Mouse (Mus musculus): ENCODE data around the gene Trappc6a.
A peak's percentile ranks its signal among the peaks of the same experiment; 100 is the strongest.
"Not testable (repeated sequence)": the region's sequence is repeated elsewhere in the genome, so short reads cannot be mapped to it uniquely, and the experiment has no call there.

The Trappc6a gene

GRCm38 (mm10) chr7:19491731-19492130 lies 16.5 kb upstream of the Trappc6a start:
- peak; percentile 80 to 89 for DNase-seq

GRCm38 (mm10) chr7:19494751-19495474 lies 13.3 kb upstream of the Trappc6a start:
- DNase-seq, result no peak

GRCm38 (mm10) chr7:19495521-19496213 lies 12.5 kb upstream of the Trappc6a start:
- peak in 1 of 2 experiments; percentile 56 for DNase-seq

- DNase-seq, result no peak
These were observed 12.0 kb upstream of the Trappc6a start for GRCm38 (mm10) chr7:19496214-19496555.

- DNase-seq, result no peak
These were observed 9.9 kb upstream of the Trappc6a start for GRCm38 (mm10) chr7:19498326-19498725.

- DNase-seq, result no peak
These were observed 7.5 kb upstream of the Trappc6a start for GRCm38 (mm10) chr7:19500420-19501363.

- DNase-seq, result no peak
These were observed 6.5 kb upstream of the Trappc6a start for GRCm38 (mm10) chr7:19501658-19502057.

- DNase-seq, result peak in 1 of 2 experiments; percentile 66
These were observed 4.6 kb upstream of the Trappc6a start for GRCm38 (mm10) chr7:19503481-19504068.

- no peak for DNase-seq
These were observed 1.9 kb upstream of the Trappc6a start for GRCm38 (mm10) chr7:19506326-19506725.

- peak; percentile 67 to 68 for DNase-seq
These were observed 1.1 kb upstream of the Trappc6a start for GRCm38 (mm10) chr7:19506969-19507611.

- no peak for DNase-seq
These were observed 598 bp upstream of the Trappc6a start for GRCm38 (mm10) chr7:19507612-19507981.

GRCm38 (mm10) chr7:19508924-19509568 lies 851 bp downstream of the Trappc6a start:
- DNase-seq, result no peak

- DNase-seq, result no peak
These were observed 1.6 kb downstream of the Trappc6a start for GRCm38 (mm10) chr7:19509786-19510185.

- not testable (repeated sequence) for DNase-seq
These were observed 3.7 kb downstream of the Trappc6a start for GRCm38 (mm10) chr7:19511934-19512333.

GRCm38 (mm10) chr7:19512353-19512752 lies 4.2 kb downstream of the Trappc6a start:
- no peak for DNase-seq

GRCm38 (mm10) chr7:19517652-19518365 lies 9.6 kb downstream of the Trappc6a start, which contains the start of gene Nkpd1:
Nkpd1 (plus strand) TSS chr7:19517838.
- DNase-seq, result peak in 1 of 2 experiments; percentile 51

GRCm38 (mm10) chr7:19520032-19520431 lies 11.8 kb downstream of the Trappc6a start:
- no peak for DNase-seq

GRCm38 (mm10) chr7:19523017-19523756 lies 15.0 kb downstream of the Trappc6a start:
- no peak for DNase-seq

GRCm38 (mm10) chr7:19523757-19524419 lies 15.7 kb downstream of the Trappc6a start:
- DNase-seq, result peak; percentile 76 to 77

Data from lung, postnatal 4 days (tissue).